Mouse (Mus musculus): ENCODE results near the gene Fam222b. TPM values are rescaled to one million over a fixed set of nuclear protein-coding genes. Genes with fewer than 3 reads are reported as not detected.

The Fam222b gene
- polyA plus RNA-seq, 1 experiment from 2014 or later, result 13.9 TPM

DNA sequence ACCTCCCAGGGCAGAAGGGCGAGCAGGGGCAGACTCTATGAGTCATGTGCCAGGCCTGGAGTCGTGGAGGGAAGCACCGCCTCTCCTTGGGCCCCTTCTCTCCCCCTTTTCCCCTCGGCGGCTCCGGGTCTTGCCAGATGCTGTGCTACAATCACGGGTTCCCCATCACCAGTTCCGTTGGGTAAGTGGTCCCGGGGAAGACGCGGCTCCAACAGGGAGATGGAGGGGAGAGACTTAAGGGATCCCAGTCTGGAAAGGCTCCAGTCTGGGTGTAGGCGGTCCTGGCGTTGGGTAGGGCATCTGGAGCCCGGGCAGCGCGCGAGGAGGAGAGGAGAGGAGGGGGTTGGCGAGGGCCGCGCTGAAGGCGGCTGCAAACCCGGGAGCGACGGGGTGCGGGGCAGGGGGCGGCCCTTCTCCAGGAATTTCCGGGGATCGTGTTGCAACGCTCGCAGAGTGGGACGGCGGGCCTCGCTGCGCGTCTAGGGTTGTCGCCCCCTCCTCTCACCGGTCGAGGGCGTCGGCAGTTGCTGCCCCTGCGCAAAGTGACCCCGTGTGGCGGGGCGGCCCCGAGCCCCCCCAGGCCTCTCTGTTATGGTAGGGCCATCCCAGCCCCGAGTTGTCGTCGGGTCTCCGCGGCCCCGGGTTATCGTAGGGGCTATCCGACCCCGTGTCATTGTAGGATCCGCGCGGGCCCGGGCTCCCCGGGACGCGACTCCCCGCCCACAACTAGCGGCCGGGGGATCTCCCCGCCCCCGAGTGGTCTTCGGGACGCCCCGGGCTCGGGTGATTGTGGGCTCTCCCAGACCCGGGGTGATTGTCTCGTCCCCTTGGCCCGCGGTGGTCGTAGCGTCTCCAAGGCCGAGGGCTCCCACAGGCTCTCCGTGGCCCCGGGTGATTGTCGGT is 94.1 kb downstream of the Fam222b start, which contains the start of gene Rab34:
TSS of gene Rab34 (plus strand) at position 100 of the 903 bp plus-strand sequence.
- Histone ChIP-seq H3K27me3 (no peaks in the 10 kb centered on the region), H3K4me2 (peak within 1 kb of the TSS; percentile 67), H3K4me3 (peak within 1 kb of the TSS; percentile 68), H3K4me1 (peaks cover 29% of the 10 kb centered on the region), H3K9me3 (no peaks in the 10 kb centered on the region), H3K36me3 (peaks cover 18% of the 10 kb centered on the region), H3K9ac (peak within 1 kb of the TSS; percentile 94), H3K27ac (peak within 1 kb of the TSS; percentile 100)
- peak; percentile 84 for ATAC-seq (ENCODE audit: borderline replicate concordance, extremely low read depth, low FRiP score, low TSS enrichment)
- 1% methylated on average over 68 of the region's 80 CpGs for WGBS

DNA sequence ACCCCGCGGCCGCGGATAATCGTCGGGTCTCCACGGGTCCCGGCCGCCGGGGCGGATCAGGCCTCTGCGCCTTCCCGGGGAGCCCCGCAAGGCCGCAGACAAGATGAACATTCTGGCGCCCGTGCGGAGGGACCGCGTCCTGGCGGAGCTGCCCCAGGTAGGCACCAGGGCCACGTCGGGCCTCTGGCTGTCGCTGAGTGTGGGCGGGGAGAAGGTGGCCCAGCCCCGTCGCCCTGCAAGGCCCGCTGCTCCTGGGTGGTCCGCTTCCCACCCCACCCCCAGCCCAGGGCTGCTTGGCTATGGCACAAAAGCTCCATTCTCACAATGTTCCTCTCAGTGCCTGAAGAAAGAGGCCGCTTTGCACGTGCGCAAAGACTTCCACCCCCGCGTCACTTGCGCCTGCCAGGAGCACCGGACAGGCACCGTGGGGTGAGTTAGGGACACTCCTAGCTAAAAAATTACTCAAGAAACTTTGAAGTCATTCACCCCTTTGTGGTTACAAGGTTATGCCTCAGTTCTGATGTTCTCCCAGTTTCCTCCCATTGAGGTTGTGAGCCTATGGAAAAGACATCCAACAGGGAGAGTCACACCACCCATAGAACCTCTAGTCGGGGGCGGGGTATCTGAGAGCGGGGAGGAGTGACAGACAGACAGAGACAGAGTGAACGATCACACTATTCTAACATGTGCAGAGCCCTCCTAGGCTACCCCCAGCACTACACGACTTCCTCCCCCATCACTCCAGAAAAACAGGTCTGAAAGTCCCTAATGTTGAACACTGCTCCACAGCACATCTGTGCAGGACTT is 95.0 kb downstream of the Fam222b start:
- H3K4me2 ChIP-seq, result peak overlapping the region; percentile 67
- no peaks in the 10 kb centered on the region for H3K9me3 ChIP-seq
- peaks cover 18% of the 10 kb centered on the region for H3K36me3 ChIP-seq
- peak; percentile 90 for ATAC-seq (ENCODE audit: borderline replicate concordance, extremely low read depth, low FRiP score, low TSS enrichment)
- peak overlapping the region; percentile 100 for H3K27ac ChIP-seq
- no peaks in the 10 kb centered on the region for H3K27me3 ChIP-seq
- H3K4me3 ChIP-seq, result peak overlapping the region; percentile 68
- H3K9ac ChIP-seq, result peak overlapping the region; percentile 94
- under 1% methylated on average over 41 of the region's 42 CpGs for WGBS
- peaks cover 22% of the 10 kb centered on the region for H3K4me1 ChIP-seq

DNA sequence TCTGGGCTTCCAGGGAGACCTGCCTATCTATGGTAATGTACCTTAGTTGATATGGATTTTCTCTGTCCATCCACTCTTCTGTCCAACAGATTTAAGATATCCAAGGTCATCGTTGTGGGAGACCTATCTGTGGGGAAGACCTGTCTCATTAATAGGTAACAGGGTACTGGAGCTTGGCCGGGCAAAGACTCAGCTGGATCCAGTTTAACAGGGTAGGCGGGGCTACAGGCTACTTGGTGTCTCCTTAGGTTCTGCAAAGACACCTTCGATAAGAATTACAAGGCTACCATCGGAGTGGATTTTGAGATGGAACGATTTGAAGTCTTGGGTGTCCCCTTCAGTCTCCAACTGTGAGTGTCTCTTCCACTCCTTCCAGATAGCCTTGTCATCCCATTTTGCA is 95.6 kb downstream of the Fam222b start:
- Histone ChIP-seq H3K4me2 (peak overlapping the region; percentile 67), H3K36me3 (peaks cover 18% of the 10 kb centered on the region), H3K4me3 (peak overlapping the region; percentile 68), H3K9me3 (no peaks in the 10 kb centered on the region), H3K9ac (peak overlapping the region; percentile 94; the same call in 1 of the 2 replicates), H3K27me3 (no peaks in the 10 kb centered on the region), H3K27ac (peak overlapping the region; percentile 100), H3K4me1 (peaks cover 25% of the 10 kb centered on the region)
- WGBS, result 47% methylated on average over 6 of the region's 6 CpGs
- ATAC-seq (ENCODE audit: borderline replicate concordance, extremely low read depth, low FRiP score, low TSS enrichment), result no peak

DNA sequence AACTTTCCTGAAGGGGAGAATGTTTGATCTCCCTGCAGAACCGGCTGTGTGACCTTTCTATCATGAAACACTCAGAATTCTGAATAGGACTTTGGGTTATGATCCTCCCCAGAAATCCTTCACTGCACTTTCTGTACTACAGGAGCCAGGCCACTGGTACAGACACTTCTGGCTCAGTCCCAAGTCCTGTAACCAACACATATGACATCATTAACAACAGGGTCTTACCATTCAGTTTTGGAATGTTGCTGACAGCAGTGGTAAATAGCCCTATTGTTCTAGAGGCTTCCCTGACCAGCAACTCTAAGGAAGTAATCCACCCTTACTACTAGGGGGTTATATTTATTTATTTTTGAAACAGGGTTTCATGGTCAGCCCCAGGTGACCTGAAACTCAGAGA is 98.7 kb downstream of the Fam222b start, which contains the start of gene Proca1:
TSS of gene Proca1 (plus strand) at position 280 of the 400 bp plus-strand sequence.
- H3K9ac ChIP-seq, result 0 out of 2 replicates have a peak within 1 kb of the TSS, but pooled peaks have one; percentile 27
- H3K9me3 ChIP-seq, result no peaks in the 10 kb centered on the region
- ATAC-seq (ENCODE audit: borderline replicate concordance, extremely low read depth, low FRiP score, low TSS enrichment), result no peak
- peak within 1 kb of the TSS; percentile 57 for H3K4me3 ChIP-seq
- peaks cover 18% of the 10 kb centered on the region for H3K36me3 ChIP-seq
- WGBS, result 48% methylated on average over 1 of the region's 1 CpGs
- H3K4me2 ChIP-seq, result peak within 1 kb of the TSS; percentile 67
- H3K27me3 ChIP-seq, result no peaks in the 10 kb centered on the region
- peak within 1 kb of the TSS; percentile 71 for H3K27ac ChIP-seq
- H3K4me1 ChIP-seq, result peaks cover 28% of the 10 kb centered on the region

DNA sequence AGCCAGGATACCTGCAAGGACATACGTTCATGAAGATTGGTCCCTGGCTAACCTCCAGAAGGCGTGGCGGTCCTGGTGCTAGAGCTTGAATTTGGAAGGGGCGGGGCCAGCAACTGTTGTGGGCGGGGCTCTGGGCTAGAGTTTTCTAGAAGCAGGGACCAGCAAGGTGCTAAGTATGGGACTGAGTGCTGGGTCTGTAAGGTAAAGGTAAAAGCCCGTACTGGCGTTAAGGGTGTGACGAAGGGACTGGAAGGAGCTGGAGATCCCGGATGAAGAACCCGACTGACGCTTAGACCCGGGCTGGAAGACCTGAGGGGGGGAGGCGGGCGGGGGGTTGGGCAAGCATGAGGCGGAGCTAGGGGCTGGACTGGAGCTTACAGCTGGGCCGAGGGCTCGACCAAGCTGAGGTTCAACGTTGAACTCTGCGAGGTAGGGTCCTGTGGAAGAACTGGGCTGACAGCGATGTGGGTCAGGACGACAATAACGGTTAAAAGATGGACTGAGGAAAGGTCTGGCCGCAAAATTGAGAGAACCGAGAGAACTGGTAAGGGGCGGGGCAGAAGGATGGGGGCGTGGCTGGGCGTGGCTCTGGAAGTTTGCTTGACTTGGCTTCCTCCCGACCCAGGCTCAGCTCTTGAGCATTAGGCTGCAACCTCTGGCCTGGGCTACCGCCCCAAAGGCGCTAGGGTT is 100.1 kb downstream of the Fam222b start:
- Histone ChIP-seq H3K9ac (peak overlapping the region; percentile 27), H3K4me3 (peak overlapping the region; percentile 57), H3K9me3 (no peaks in the 10 kb centered on the region), H3K27ac (peak overlapping the region; percentile 71), H3K4me2 (peak overlapping the region; percentile 67), H3K27me3 (no peaks in the 10 kb centered on the region), H3K4me1 (peaks cover 26% of the 10 kb centered on the region), H3K36me3 (peaks cover 18% of the 10 kb centered on the region)
- peak; percentile 77 for ATAC-seq (ENCODE audit: borderline replicate concordance, extremely low read depth, low FRiP score, low TSS enrichment)
- WGBS, result 3% methylated on average over 30 of the region's 30 CpGs

DNA sequence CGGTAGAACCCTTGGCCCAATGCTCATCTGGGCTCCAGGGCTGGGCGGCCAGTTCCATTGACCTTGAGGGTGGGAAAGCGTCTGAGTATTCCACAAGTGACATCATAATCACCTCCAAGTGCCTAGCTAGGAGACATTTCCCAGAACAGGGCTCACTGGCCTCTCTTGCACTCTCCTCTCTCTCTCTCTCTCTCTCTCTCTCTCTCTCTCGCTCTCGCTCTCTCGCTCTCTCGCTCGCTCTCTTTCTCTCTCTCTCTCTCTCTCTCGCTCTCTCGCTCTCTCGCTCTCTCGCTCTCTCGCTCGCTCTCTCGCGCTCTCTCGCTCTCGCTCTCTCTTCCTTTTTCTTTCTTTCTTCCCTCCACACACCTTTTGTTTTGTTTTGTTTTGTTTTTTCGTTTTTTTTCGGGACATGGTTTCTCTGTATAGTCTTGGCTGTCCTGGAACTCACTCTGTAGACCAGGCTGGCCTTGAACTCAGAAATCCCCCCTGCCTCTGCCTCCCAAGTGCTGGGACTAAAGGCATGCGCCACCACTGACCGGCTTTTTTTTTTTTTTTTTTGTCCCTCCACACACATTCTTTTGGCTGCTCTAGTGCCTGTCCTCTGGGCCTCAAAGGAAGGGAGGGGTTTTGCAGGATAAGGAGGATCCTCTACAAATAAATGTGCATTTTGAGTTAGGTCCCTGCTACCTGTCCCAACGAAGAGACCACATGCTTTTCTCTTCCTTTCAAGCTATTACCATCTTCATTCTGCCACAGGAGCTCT is 100.8 kb downstream of the Fam222b start:
- peak overlapping the region; percentile 27 for H3K9ac ChIP-seq
- no peaks in the 10 kb centered on the region for H3K27me3 ChIP-seq
- H3K27ac ChIP-seq, result peak overlapping the region; percentile 71
- no peaks in the 10 kb centered on the region for H3K9me3 ChIP-seq
- peak overlapping the region; percentile 67 for H3K4me2 ChIP-seq
- ATAC-seq (ENCODE audit: borderline replicate concordance, extremely low read depth, low FRiP score, low TSS enrichment), result no peak
- 48% methylated on average over 23 of the region's 23 CpGs for WGBS
- H3K4me3 ChIP-seq, result peak overlapping the region; percentile 57
- H3K36me3 ChIP-seq, result peaks cover 18% of the 10 kb centered on the region
- peaks cover 20% of the 10 kb centered on the region for H3K4me1 ChIP-seq

DNA sequence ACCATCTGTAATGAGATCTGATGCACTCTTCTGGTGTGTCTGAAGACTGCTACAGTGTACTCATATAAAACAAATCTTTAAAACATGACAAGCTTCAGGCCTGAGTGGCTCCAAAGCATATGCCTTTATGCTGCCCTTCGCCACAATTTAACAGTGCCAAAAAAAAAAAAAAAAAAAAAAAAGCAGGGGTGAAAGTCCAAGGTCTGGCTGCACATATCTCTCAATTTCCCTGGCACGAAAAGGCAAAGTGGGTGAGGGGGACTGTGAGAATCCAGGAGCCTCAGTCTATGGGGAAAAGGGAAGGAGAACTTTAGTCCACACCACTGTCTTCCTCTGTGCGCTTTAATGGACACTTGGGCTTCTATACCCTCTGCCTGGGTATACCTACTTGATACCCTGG is 107.9 kb downstream of the Fam222b start:
- no peak for ATAC-seq (ENCODE audit: borderline replicate concordance, extremely low read depth, low FRiP score, low TSS enrichment)
- H3K27ac ChIP-seq, result no peak overlapping the region
- no peak overlapping the region for H3K9ac ChIP-seq
- no peaks in the 10 kb centered on the region for H3K4me1 ChIP-seq
- 89% methylated on average over 3 of the region's 3 CpGs for WGBS
- no peaks in the 10 kb centered on the region for H3K27me3 ChIP-seq
- H3K36me3 ChIP-seq, result peaks cover 20% of the 10 kb centered on the region
- no peaks in the 10 kb centered on the region for H3K9me3 ChIP-seq
- H3K4me2 ChIP-seq, result no peak overlapping the region
- H3K4me3 ChIP-seq, result no peak overlapping the region

DNA sequence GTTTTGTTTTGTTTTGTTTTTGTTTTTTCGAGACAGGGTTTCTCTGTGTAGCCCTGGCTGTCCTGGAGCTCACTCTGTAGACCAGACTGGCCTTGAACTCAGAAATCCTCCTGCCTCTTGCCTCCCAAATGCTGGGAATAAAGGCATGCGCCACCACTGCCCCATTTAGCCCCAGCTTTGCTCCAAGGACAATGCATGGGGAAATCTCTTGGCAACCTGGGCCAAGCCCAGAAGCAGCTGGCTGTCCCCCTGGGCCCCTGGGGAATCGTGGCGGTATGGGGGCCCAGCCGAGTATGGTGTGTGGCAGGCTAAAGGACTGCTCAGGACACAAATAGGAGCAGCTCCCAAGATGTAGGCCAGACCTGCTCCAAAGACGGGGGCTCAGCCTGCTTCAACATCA is 109.8 kb downstream of the Fam222b start:
- no peak overlapping the region for H3K4me3 ChIP-seq
- H3K4me1 ChIP-seq, result no peaks in the 10 kb centered on the region
- H3K9ac ChIP-seq, result no peak overlapping the region
- H3K9me3 ChIP-seq, result no peaks in the 10 kb centered on the region
- H3K4me2 ChIP-seq, result no peak overlapping the region
- peaks cover 39% of the 10 kb centered on the region for H3K36me3 ChIP-seq
- no peak for ATAC-seq (ENCODE audit: borderline replicate concordance, extremely low read depth, low FRiP score, low TSS enrichment)
- H3K27ac ChIP-seq, result no peak overlapping the region
- WGBS, result 80% methylated on average over 6 of the region's 6 CpGs
- H3K27me3 ChIP-seq, result no peaks in the 10 kb centered on the region

DNA sequence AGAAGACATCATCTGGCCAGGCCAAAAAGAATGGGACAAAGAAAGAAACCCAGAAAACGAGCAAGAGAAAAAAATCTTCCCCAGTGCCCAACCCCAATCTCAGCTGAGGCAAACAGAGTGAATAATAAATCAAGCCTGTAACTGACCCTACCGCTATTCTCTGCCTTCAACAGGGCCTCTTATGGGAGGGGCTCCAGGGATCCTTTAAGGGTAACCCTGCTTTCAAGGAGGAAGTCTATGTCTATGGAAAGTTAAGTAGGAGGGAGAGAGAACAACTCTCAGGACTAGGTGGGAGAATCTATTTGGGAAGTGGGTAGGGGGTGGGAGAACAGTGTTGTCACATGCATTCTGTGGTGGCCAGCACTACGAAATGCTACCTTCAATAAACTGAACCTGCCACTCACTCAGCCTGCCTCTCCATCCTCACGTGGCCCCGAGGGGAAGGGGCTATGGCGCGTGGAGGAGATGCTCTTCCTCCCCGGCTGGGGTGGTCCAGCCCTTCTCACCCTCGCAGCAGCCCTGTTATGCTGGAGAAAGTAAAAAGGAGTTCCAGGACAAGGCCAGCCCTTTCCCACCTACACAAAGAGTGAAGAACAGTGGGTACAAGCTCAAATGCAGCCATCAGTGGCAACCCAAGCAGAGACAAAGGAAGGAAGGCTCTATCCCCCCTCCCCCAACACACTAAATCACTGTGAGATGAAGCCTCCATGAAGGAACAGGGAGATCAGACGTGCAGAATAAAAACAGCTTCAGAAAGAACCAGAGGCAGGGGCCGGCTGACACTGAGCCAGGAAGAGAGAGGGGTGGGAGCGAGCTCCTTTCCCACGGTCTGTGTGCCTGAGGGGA is 111.1 kb downstream of the Fam222b start:
- Histone ChIP-seq H3K9me3 (no peaks in the 10 kb centered on the region), H3K4me2 (no peak overlapping the region), H3K27me3 (no peaks in the 10 kb centered on the region), H3K27ac (no peak overlapping the region), H3K9ac (no peak overlapping the region), H3K36me3 (peaks cover 52% of the 10 kb centered on the region), H3K4me1 (no peaks in the 10 kb centered on the region), H3K4me3 (no peak overlapping the region)
- WGBS, result 73% methylated on average over 13 of the region's 13 CpGs
- ATAC-seq (ENCODE audit: borderline replicate concordance, extremely low read depth, low FRiP score, low TSS enrichment), result no peak
